Mouse (Mus musculus) left cerebral cortex, postnatal 4 days (tissue): Measurements from ENCODE around the gene Corin. TPM values are rescaled to one million over a fixed set of nuclear protein-coding genes. Genes with fewer than 3 reads are reported as not detected.

Experiments used
- total RNA-seq, 2 experiments: library from RNA; stranded (reverse); gene quantifications; 2 replicates each; pipeline ENCODE4 v1.2.3; 2021

Gene Corin
- total RNA-seq, 2 experiments from 2014 or later, result 0.18 to 0.26 TPM

Other genes starting within 250 kb of the Corin start
- gene Nfxl1, start 55.2 kb upstream of the Corin start, total RNA-seq, result 10 to 100 TPM; 19.1 to 25.5 TPM
- 1 to 10 TPM in 1 of 2 experiments, under 1 TPM in 1; 0.99 to 1.1 TPM for gene Zar1, start 76.8 kb upstream of the Corin start, total RNA-seq
- gene Gm5868, start 83.1 kb upstream of the Corin start, total RNA-seq, result 1 to 10 TPM; 2.3 to 2.7 TPM
- not detected for gene Cnga1, start 139.8 kb upstream of the Corin start, total RNA-seq
- under 1 TPM in 1 of 2 experiments, not detected in 1; 0.30 TPM for gene Nipal1, start 143.3 kb upstream of the Corin start, total RNA-seq
- gene Txk, start 248.3 kb upstream of the Corin start, total RNA-seq, result under 1 TPM; 0.18 to 0.40 TPM